Mouse (Mus musculus) CD4-positive, CD25-positive, alpha-beta regulatory T cell, adult 9 weeks (primary cell): ENCODE results near the gene Grk2. TPM values are rescaled to one million over a fixed set of nuclear protein-coding genes. Genes with fewer than 3 reads are reported as not detected.

ENCODE experiments used
- polyA plus RNA-seq: library from polyadenylated mRNA; unstranded; fragments of 100-300 nt; shearing (Covaris generic); gene quantifications from one replicate; pipeline ENCODE4 v1.2.1, GENCODE M21; 2017

Grk2 gene
- polyA plus RNA-seq, result 52.5 TPM

GRCm38 (mm10) chr19:4306190-4306577 lies at the start of gene Grk2:
Grk2 (minus strand) TSS chr19:4306222.

GRCm38 (mm10) chr19:4282898-4283553 lies 23.0 kb downstream of the Grk2 start, which contains the start of gene Ankrd13d:
Ankrd13d (minus strand) TSS chr19:4283137.

GRCm38 (mm10) chr19:4268566-4269361 lies 37.3 kb downstream of the Grk2 start, which contains the start of gene Ssh3:
Ssh3 (minus strand) TSS chr19:4269180.

Other genes with a start within 250 kb of the Grk2 start
- 149 TPM for gene Gstp3, start 246.7 kb downstream of the Grk2 start, polyA plus RNA-seq
- gene Cabp2, start 224.6 kb downstream of the Grk2 start, polyA plus RNA-seq, result not detected
- 1,029 TPM for gene Cdk2ap2, start 209.0 kb downstream of the Grk2 start, polyA plus RNA-seq
- gene Pitpnm1, start 206.2 kb downstream of the Grk2 start, polyA plus RNA-seq, result 346 TPM
- 228 TPM for gene Aip, start 180.4 kb downstream of the Grk2 start, polyA plus RNA-seq
- gene Gpr152, start 166.4 kb downstream of the Grk2 start, polyA plus RNA-seq, result not detected
- 0.38 TPM for gene Cabp4, start 162.2 kb downstream of the Grk2 start, polyA plus RNA-seq
- 424 TPM for gene Coro1b, start 157.6 kb downstream of the Grk2 start, polyA plus RNA-seq
- 1,706 TPM for gene Ptprcap, start 152.6 kb downstream of the Grk2 start, polyA plus RNA-seq
- 58.8 TPM for gene Rps6kb2, start 142.9 kb downstream of the Grk2 start, polyA plus RNA-seq
- gene Carns1, start 130.7 kb downstream of the Grk2 start, polyA plus RNA-seq, result 11.0 TPM
- gene Tbc1d10c, start 114.9 kb downstream of the Grk2 start, polyA plus RNA-seq, result 828 TPM
- 1,287 TPM for gene Ppp1ca, start 114.2 kb downstream of the Grk2 start, polyA plus RNA-seq
- gene Rad9a, start 104.6 kb downstream of the Grk2 start, polyA plus RNA-seq, result 82.8 TPM
- gene Clcf1, start 92.0 kb downstream of the Grk2 start, polyA plus RNA-seq, result 39.2 TPM
- not detected for gene AC109138.7, start 91.9 kb downstream of the Grk2 start, polyA plus RNA-seq
- gene Pold4, start 74.3 kb downstream of the Grk2 start, polyA plus RNA-seq, result 139 TPM
- gene Ssh3, start 37.0 kb downstream of the Grk2 start, polyA plus RNA-seq, result 1.5 TPM
- gene Ankrd13d, start 23.1 kb downstream of the Grk2 start, polyA plus RNA-seq, result 3.8 TPM
- 64.3 TPM for gene Kdm2a, start 92.1 kb upstream of the Grk2 start, polyA plus RNA-seq
- 3.0 TPM for gene Rhod, start 133.2 kb upstream of the Grk2 start, polyA plus RNA-seq
- not detected for gene Syt12, start 171.2 kb upstream of the Grk2 start, polyA plus RNA-seq
- gene 2010003K11Rik, start 192.4 kb upstream of the Grk2 start, polyA plus RNA-seq, result not detected
- gene Pcx, start 204.2 kb upstream of the Grk2 start, polyA plus RNA-seq, result 4.6 TPM